Mouse (Mus musculus): ENCODE measurements at regions not wholly inside any gene's neighbourhood (a gene's known extent, or its start where the extent isn't known, plus 50 kb on each side); places are given as distances from the start of the nearest gene placed in this dataset.

GRCm38 (mm10) chr13:112192192-112192905 is 95.9 kb upstream of the Ankrd55 start:
- TF ChIP-seq CTCF (IDR thresholded peaks at IDR 0.05; ENCODE audit: control insufficient read depth, insufficient read depth, insufficient read length), result no peak
- no peak for TF ChIP-seq MYOD1 (IDR thresholded peaks at IDR 0.05; ENCODE audit: control insufficient read depth, insufficient read length, low read depth)
- no peak for TF ChIP-seq CEBPB (IDR thresholded peaks at IDR 0.05; ENCODE audit: low read depth)
